Mouse (Mus musculus) WW6 (cell line): ENCODE data around the gene Tpst1.
A peak's percentile ranks its signal among the peaks of the same experiment; 100 is the strongest.

Source experiments
- DNase-seq: peaks from one replicate; pipeline ENCODE4 v3.0.0-alpha.2; 2013; ENCODE audit warnings: low read depth, low spot score

The Tpst1 gene

GRCm38 (mm10) chr5:130052510-130052909 is 20.6 kb upstream of the Tpst1 start:
- no peak for DNase-seq

DNA sequence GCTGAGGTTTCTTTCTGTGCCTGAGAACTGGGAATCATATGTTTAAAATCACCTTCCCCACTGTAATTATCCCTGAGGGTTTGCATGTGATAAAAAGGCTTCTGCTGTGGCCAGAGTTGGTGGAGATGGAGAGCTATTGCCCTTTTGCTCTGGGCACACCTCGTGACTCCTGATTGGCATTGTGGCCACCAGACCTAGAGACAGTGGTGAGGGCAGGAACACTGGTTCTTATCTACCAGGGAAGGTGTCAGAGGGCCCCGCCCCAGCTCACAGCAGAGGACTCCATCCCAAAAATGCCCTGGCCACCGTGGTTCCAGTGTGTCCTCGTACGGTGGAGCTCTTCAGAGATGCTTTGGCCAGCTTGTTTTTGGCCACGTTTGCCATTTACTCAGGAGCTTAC is 20.2 kb upstream of the Tpst1 start:
- DNase-seq: no peak

GRCm38 (mm10) chr5:130055688-130056087 is 17.4 kb upstream of the Tpst1 start:
- no peak for DNase-seq

GRCm38 (mm10) chr5:130056303-130056702 is 16.8 kb upstream of the Tpst1 start:
- DNase-seq: no peak

DNA sequence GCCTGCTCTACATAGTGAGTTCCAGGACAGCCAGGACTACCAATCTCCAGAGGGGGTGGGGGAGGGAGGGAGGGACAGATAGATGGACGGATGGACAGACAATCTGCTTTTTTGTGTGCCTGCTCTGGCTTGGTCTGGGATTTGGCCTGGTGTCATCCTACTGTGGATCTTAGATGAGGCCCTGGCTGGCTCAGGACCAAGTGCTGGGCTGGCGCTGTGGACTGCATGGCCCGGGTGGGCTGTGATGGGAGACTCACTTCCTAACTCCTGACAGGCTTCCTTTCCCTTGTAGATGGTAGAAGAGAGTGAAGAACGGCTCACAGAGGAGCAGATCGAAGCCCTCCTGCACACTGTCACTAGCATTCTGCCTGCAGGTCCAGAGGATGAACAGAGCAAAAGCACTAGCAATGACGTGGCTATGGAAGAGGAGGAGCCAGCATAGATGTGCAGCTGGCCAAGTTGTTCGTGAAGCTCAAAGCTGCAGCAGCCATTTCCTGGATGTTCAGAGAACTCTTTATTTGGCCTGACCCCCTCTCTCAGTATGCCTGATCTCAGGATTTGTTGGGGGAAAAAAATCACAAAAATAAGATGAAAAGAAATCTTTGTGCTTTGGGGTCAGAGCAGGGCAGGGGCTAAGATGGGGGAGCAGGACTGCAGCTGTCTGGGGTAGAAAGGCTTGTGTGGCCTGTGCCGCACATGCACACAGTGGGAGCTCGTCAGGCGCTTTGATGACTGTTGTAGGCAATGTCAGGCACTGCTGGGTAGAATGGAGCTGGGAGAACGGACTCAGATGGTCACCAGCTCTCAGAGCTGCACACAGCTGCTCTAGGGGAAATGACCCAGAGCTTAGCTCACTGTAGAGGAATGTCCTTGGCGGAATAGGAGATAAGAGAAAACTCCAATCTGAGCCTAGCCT is 13.5 kb upstream of the Tpst1 start:
- DNase-seq: no peak

DNA sequence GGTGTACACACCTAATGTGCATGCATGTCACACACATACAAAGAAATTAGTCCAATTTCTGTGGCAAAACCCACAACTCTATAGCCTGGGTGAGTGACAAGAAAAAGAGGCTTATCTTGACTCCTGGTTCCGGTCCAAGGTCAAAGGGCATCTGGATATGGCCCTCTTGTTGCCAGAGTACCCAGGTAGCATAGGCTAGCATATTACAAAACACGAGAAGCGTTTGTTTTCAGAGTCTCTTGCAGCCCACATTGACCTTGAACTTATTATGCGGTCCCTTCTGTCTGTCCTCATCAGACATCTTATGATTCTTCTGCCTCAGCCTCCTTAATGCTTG is 12.8 kb upstream of the Tpst1 start:
- no peak for DNase-seq

- no peak for DNase-seq
These were observed 11.0 kb upstream of the Tpst1 start for GRCm38 (mm10) chr5:130062096-130062495.

GRCm38 (mm10) chr5:130063760-130064159 is 9.4 kb upstream of the Tpst1 start:
- DNase-seq: no peak

DNA sequence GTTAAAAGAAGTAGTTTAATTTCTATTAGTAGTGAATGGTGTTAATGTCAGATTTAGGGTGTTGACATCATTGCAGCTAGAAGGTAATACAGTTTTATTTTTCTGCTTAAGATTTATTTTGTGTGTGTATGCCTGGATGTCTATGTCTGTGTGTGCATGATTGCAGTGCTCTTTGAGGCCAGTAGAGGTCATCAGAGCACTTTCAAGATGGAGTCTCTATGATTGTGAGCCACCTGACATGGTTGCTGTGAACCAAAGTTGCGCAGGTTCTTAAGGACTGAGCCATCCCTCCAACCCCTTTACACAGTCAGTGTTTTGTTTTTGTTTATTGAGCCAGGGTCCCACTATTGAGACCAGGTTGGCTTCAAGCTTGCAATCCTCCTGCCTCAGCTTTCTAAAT is 7.5 kb upstream of the Tpst1 start:
- DNase-seq: no peak

GRCm38 (mm10) chr5:130067841-130068264 is 5.3 kb upstream of the Tpst1 start:
- DNase-seq: no peak

DNA sequence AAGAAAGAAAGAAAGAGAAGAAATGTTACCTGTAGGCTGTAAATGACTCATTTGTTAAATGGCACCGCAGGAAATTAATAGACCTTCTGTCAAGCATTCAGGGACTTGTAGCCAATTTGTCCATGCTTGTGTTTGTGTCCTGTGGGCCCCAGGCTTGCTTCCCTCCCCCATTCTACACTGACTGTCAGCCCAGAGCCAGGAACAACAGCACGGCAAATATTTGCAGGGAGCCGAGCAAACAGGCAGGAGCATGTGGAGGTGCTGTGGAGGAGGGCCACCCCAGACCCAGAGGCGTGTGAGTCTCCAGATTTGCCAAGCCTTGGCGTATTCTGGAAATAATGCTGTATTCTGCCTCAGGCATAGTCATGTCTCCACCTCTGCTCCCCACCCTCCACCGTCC is 1.4 kb downstream of the Tpst1 start:
- no peak for DNase-seq

GRCm38 (mm10) chr5:130076396-130076795 is 3.3 kb downstream of the Tpst1 start:
- no peak for DNase-seq

DNA sequence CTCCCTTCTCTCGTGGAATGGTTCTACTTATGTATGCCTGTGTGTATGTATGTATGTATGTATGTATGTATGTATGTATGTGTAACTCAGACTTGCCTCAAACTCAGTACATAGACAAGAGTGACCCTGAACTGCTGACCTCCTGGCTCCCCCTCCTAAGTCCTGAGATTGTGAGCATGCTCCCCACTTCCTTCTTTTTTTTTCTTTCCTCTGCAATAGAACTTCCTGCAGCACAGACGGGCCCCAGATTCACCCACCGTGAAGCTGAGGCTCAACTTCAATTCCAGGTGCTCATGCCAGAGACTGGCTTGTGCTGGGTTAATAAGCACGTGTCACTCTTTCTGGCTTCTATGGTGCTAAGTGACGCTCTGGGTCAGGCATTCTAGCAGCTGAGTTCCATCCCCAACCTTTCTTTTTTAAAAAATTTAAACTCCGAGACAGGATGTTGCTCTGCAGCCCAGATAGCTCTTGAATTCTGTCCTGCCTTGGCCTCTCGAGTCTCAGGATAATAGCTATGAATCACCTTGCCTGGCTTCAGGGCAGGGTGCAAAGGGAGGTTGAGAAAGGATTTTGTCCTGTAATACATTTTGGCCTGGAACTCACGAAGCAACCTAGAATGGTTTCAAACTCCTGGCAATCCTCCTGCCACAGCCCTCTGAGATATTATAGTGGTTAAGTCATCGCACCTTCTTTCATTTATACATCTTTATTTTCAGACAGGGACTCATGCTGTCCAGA is 5.1 kb downstream of the Tpst1 start:
- DNase-seq: no peak

DNA sequence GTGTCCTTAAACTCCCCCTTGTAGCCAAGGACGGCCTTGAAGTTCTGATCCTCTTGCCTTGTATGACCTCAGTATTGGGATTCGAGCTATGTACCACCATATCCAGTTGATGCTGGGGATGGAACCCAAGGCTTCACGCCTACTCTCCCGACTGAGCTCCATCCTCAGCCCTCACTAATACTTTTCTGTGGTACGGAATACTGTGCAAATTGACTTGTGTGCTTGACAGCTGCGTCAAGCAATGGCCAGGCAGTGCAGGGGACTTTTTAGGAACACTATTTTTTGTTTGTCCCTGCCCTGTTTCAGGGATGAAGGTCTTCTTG is 5.7 kb downstream of the Tpst1 start:
- DNase-seq: no peak

- peak; percentile 70 for DNase-seq
These were observed 6.3 kb downstream of the Tpst1 start for GRCm38 (mm10) chr5:130079202-130080050.

- DNase-seq: no peak
These were observed 7.0 kb downstream of the Tpst1 start for GRCm38 (mm10) chr5:130080051-130080681.

- DNase-seq: no peak
These were observed 8.2 kb downstream of the Tpst1 start for GRCm38 (mm10) chr5:130081181-130081881.

DNA sequence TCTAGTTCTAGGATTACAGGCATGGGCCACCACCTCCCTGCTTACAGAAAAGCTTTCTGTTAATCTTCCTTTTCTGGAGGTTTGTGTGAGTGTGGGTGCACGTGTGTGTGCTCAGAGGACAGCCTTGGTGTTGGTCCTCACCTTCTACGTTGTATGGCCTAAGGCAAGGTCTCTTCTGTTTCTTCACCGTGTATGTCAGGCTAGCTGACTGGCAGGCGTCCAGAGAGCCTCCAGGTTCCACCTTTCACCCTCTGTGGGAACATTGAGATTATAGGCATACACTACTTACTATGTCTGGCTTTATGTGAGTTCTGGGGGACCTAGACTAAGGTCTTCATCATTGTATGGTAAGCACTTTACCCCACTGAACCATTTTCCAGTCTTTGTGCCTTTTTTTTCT is 9.3 kb downstream of the Tpst1 start:
- no peak for DNase-seq

DNA sequence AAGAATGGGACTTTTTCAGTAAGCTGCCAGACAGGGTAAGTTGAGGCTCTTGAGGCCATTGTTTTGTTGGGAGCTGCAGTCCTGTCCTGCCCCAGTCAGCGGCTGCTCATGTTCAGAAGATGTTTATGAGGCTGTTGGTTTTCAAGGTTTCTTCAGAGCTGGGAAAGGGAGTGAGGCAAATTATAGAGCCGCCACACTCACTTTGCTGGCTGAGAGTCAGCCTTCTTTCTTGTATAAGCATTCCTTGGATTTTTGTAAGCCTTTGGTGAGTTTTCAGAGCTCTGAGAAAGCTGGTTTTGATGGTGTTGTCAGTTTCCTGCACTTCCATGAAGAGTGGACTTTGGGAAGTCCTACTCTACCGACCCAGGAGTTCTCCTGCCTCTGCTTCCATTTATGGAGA is 11.1 kb downstream of the Tpst1 start:
- DNase-seq: no peak

DNA sequence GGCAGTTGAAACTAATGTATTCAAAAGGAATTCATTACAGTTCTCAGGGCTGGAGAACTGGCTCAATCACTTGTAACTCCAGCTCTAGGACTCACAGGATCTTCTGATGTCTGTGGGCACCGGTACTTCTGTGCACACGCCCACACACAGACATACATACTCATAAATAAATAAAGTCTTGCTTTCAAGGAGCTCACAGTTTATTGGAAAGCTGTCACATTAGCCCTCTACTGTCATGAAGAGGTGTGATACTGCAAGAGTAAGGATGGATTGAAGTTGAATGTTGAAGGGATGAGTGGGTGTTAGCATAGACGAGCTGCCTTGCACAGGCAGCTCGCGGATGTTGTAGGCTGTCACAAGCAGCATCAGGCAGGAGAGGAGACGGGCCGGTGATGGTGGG is 14.9 kb downstream of the Tpst1 start:
- no peak for DNase-seq

DNA sequence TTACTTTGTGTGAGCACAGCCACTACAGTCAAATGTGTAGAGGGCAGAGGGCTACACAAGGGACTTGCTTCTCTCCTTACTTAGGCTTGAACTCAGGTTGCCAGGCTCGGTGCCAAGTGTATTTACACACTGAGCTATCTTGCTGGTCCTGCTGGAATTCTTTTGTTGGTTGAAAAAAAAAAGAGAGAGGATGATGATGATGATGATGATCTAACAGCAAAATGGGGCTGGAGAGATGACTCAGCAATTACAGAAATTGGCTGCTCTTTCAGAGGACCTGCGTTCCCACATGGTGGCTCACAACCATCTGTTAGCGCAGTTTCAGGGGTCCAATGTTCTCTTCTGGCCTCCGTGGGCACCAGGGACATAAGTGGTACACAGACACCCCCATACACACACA is 15.5 kb downstream of the Tpst1 start:
- no peak for DNase-seq
